Mouse (Mus musculus) ES-CJ7 (cell line): ENCODE measurements around the gene Ly6g6e.
"Not testable (repeated sequence)": the region's sequence is repeated elsewhere in the genome, so short reads cannot be mapped to it uniquely, and the experiment has no call there.

Experiments
- DNase-seq: peaks from one replicate; pipeline ENCODE4 v3.0.0; 2011; ENCODE audit warnings: low read depth, low spot score

Gene Ly6g6e

GRCm38 (mm10) chr17:35076507-35077176 lies at the start of gene Ly6g6e:
Gene Ly6g6e (plus strand): TSS chr17:35076902.
- DNase-seq = peak; percentile 81

GRCm38 (mm10) chr17:35027277-35028068 lies 49.2 kb upstream of the Ly6g6e start, which contains the start of gene Sapcd1:
Gene Sapcd1 (minus strand): TSS chr17:35028016.
- peak; percentile 76 for DNase-seq

GRCm38 (mm10) chr17:35028315-35028714 lies 48.4 kb upstream of the Ly6g6e start:
- DNase-seq = no peak

GRCm38 (mm10) chr17:35029691-35030532 lies 46.8 kb upstream of the Ly6g6e start:
- DNase-seq = peak; percentile 46

GRCm38 (mm10) chr17:35031272-35031671 lies 45.4 kb upstream of the Ly6g6e start:
- DNase-seq = no peak

GRCm38 (mm10) chr17:35031880-35032279 lies 44.8 kb upstream of the Ly6g6e start:
- DNase-seq = no peak

- DNase-seq = no peak
Measured at GRCm38 (mm10) chr17:35032323-35032870, 44.3 kb upstream of the Ly6g6e start.

- DNase-seq = not testable (repeated sequence)
Measured at GRCm38 (mm10) chr17:35033703-35034102, 43.0 kb upstream of the Ly6g6e start.

GRCm38 (mm10) chr17:35034896-35035295 lies 41.8 kb upstream of the Ly6g6e start:
- DNase-seq = no peak

- DNase-seq = no peak
Measured at GRCm38 (mm10) chr17:35039121-35039873, 37.4 kb upstream of the Ly6g6e start.

GRCm38 (mm10) chr17:35043794-35044193 lies 32.9 kb upstream of the Ly6g6e start:
- no peak for DNase-seq

- DNase-seq = no peak
Measured at GRCm38 (mm10) chr17:35044904-35045806, 31.5 kb upstream of the Ly6g6e start.

- no peak for DNase-seq
Measured at GRCm38 (mm10) chr17:35045807-35046680, 30.7 kb upstream of the Ly6g6e start.

GRCm38 (mm10) chr17:35046681-35047455 lies 29.8 kb upstream of the Ly6g6e start, which contains the start of gene Msh5:
Gene Msh5 (minus strand): TSS chr17:35046745.
- peak; percentile 100 for DNase-seq

GRCm38 (mm10) chr17:35047688-35048087 lies 29.0 kb upstream of the Ly6g6e start:
- DNase-seq = no peak

- DNase-seq = no peak
Measured at GRCm38 (mm10) chr17:35048149-35048931, 28.4 kb upstream of the Ly6g6e start.

- DNase-seq = no peak
Measured at GRCm38 (mm10) chr17:35048932-35049440, 27.7 kb upstream of the Ly6g6e start.
